Mouse (Mus musculus) liver, embryonic 13.5 days (tissue): ENCODE results near the gene Ube2m. TPM values are rescaled to one million over a fixed set of nuclear protein-coding genes. Genes with fewer than 3 reads are reported as not detected.
A peak's percentile ranks its signal among the peaks of the same experiment; 100 is the strongest.

Experiments used
- ATAC-seq: fragments of 200-750 bp; cut with Nextera tagmentation; 2 replicates; pipeline ENCODE4 v1.8.0; 2017; ENCODE audit warnings: low read depth, mild to moderate bottlenecking, moderate number of reproducible peaks, moderate library complexity
- DNase-seq: peaks from one replicate; pipeline ENCODE4 v3.0.0; 2022
- H3K27ac ChIP-seq: fragments of 300-500 bp; sonication (generic); 2 replicates; pipeline ENCODE4 v1.5.1; 2015; ENCODE audit warnings: moderate library complexity, mild to moderate bottlenecking, inconsistent platforms
- H3K27me3 ChIP-seq: fragments of 300-500 bp; sonication (generic); 2 replicates; pipeline ENCODE4 v1.6.1; 2015; ENCODE audit warnings: mild to moderate bottlenecking, inconsistent platforms
- H3K36me3 ChIP-seq: fragments of 300-500 bp; sonication (generic); 2 replicates; pipeline ENCODE4 v1.6.1; 2015; ENCODE audit warnings: mild to moderate bottlenecking, inconsistent platforms
- H3K4me1 ChIP-seq: fragments of 300-500 bp; sonication (generic); replicated peaks from 2 replicates; pipeline ENCODE4 v1.6.1; 2015; ENCODE audit warnings: inconsistent platforms
- H3K4me2 ChIP-seq: fragments of 300-500 bp; sonication (generic); 2 replicates; pipeline ENCODE4 v1.6.1; 2015; ENCODE audit warnings: inconsistent platforms, mild to moderate bottlenecking, moderate library complexity
- H3K4me3 ChIP-seq: fragments of 300-500 bp; sonication (generic); replicated peaks from 2 replicates; pipeline ENCODE4 v1.5.1; 2015; ENCODE audit warnings: mild to moderate bottlenecking, inconsistent platforms
- H3K9ac ChIP-seq: fragments of 300-500 bp; sonication (generic); 2 replicates; pipeline ENCODE4 v1.6.1; 2015; ENCODE audit warnings: mild to moderate bottlenecking, inconsistent platforms
- H3K9me3 ChIP-seq: fragments of 300-500 bp; sonication (generic); replicated peaks from 2 replicates; pipeline ENCODE4 v1.6.1; 2016; ENCODE audit warnings: inconsistent platforms
- WGBS: fragments of 180-500 bp; shearing (Covaris S2); methylation state at CpG from one replicate; pipeline ENCODE4 v1.1.7; 2015; ENCODE audit not compliant: insufficient replicate concordance; 5-methylcytosine and 5-hydroxymethylcytosine counted together
- polyA plus RNA-seq: library from polyadenylated mRNA; unstranded; fragments of >200 nt; fragmentation: Nextera tagmentation; extraction: Ambion mirVana; gene quantifications from 2 replicates; pipeline ENCODE4 v1.2.1, GENCODE M21; 2015

Gene Ube2m
- polyA plus RNA-seq, 1 experiment from 2014 or later: 80.8 TPM

GRCm38 (mm10) chr7:12998053-12998452 lies 40.0 kb downstream of the Ube2m start, which contains the start of gene Slc27a5:
Gene Slc27a5, minus strand, starts transcription at chr7:12998192.
- DNase-seq (no peak), ATAC-seq (peak; percentile 53)
- 53% methylated on average over 5 of the region's 5 CpGs for WGBS
- Histone ChIP-seq H3K36me3 (no peaks in the 10 kb centered on the region), H3K4me3 (no peak within 1 kb of the TSS), H3K9ac (no peak within 1 kb of the TSS), H3K4me2 (no peak within 1 kb of the TSS; the same call in 1 of the 2 replicates), H3K9me3 (no peaks in the 10 kb centered on the region), H3K27ac (no peak within 1 kb of the TSS), H3K27me3 (no peaks in the 10 kb centered on the region), H3K4me1 (peaks cover 11% of the 10 kb centered on the region; the same call in 1 of the 2 replicates)

GRCm38 (mm10) chr7:12997230-12997629 lies 40.8 kb downstream of the Ube2m start:
- no peaks in the 10 kb centered on the region for H3K27me3 ChIP-seq
- no peak overlapping the region for H3K9ac ChIP-seq
- no peaks in the 10 kb centered on the region for H3K9me3 ChIP-seq
- DNase-seq: no peak
- ATAC-seq: no peak
- H3K27ac ChIP-seq: no peak overlapping the region
- H3K4me3 ChIP-seq: no peak overlapping the region
- H3K4me2 ChIP-seq: no peak overlapping the region
- 48% methylated on average over 5 of the region's 5 CpGs for WGBS
- no peaks in the 10 kb centered on the region for H3K36me3 ChIP-seq
- H3K4me1 ChIP-seq: peaks cover 11% of the 10 kb centered on the region; the same call in 1 of the 2 replicates

- no peak for ATAC-seq
- H3K4me1 ChIP-seq: peaks cover 11% of the 10 kb centered on the region; the same call in 1 of the 2 replicates
- no peak overlapping the region for H3K4me3 ChIP-seq
- DNase-seq: no peak
- no peaks in the 10 kb centered on the region for H3K36me3 ChIP-seq
- H3K4me2 ChIP-seq: no peak overlapping the region
- no peaks in the 10 kb centered on the region for H3K9me3 ChIP-seq
- H3K9ac ChIP-seq: no peak overlapping the region
- no peak overlapping the region; the same call in 1 of the 2 replicates for H3K27ac ChIP-seq
- no peaks in the 10 kb centered on the region for H3K27me3 ChIP-seq
Measured at GRCm38 (mm10) chr7:12995862-12996261, 42.2 kb downstream of the Ube2m start.

GRCm38 (mm10) chr7:12993148-12993547 lies 44.9 kb downstream of the Ube2m start:
- Histone ChIP-seq H3K36me3 (no peaks in the 10 kb centered on the region), H3K4me1 (peaks cover 24% of the 10 kb centered on the region), H3K4me3 (no peak overlapping the region), H3K9ac (no peak overlapping the region), H3K4me2 (no peak overlapping the region), H3K9me3 (no peaks in the 10 kb centered on the region), H3K27me3 (no peaks in the 10 kb centered on the region), H3K27ac (no peak overlapping the region)
- DNase-seq: no peak
- ATAC-seq: no peak
- 79% methylated on average over 10 of the region's 10 CpGs for WGBS

GRCm38 (mm10) chr7:12992222-12992621 lies 45.9 kb downstream of the Ube2m start:
- no peaks in the 10 kb centered on the region for H3K36me3 ChIP-seq
- no peaks in the 10 kb centered on the region for H3K9me3 ChIP-seq
- H3K9ac ChIP-seq: no peak overlapping the region
- H3K4me3 ChIP-seq: no peak overlapping the region
- H3K4me2 ChIP-seq: no peak overlapping the region
- no peak for DNase-seq
- ATAC-seq: no peak
- no peak overlapping the region for H3K27ac ChIP-seq
- H3K4me1 ChIP-seq: peaks cover 26% of the 10 kb centered on the region
- no peaks in the 10 kb centered on the region for H3K27me3 ChIP-seq
- WGBS: under 1% methylated on average over 3 of the region's 3 CpGs

- H3K9me3 ChIP-seq: no peaks in the 10 kb centered on the region
- H3K27me3 ChIP-seq: no peaks in the 10 kb centered on the region
- no peak overlapping the region; the same call in 1 of the 2 replicates for H3K9ac ChIP-seq
- DNase-seq (peak; percentile 64), ATAC-seq (peak; percentile 90)
- H3K4me3 ChIP-seq: no peak overlapping the region
- peak overlapping the region; percentile 85 for H3K27ac ChIP-seq
- H3K4me2 ChIP-seq: peak overlapping the region; percentile 30
- WGBS: 38% methylated on average over 8 of the region's 8 CpGs
- H3K36me3 ChIP-seq: peaks cover 2% of the 10 kb centered on the region; the same call in 1 of the 2 replicates
- peaks cover 53% of the 10 kb centered on the region for H3K4me1 ChIP-seq
Measured at GRCm38 (mm10) chr7:12987409-12988189, 50.5 kb downstream of the Ube2m start.

GRCm38 (mm10) chr7:12986906-12987305 lies 51.2 kb downstream of the Ube2m start:
- Histone ChIP-seq H3K27me3 (no peaks in the 10 kb centered on the region), H3K27ac (peak overlapping the region; percentile 85), H3K9ac (no peak overlapping the region), H3K36me3 (peaks cover 9% of the 10 kb centered on the region), H3K4me2 (peak overlapping the region; percentile 30; the same call in 1 of the 2 replicates), H3K4me3 (no peak overlapping the region), H3K9me3 (no peaks in the 10 kb centered on the region), H3K4me1 (peaks cover 53% of the 10 kb centered on the region)
- 69% methylated on average over 8 of the region's 8 CpGs for WGBS
- DNase-seq (no peak), ATAC-seq (no peak)

GRCm38 (mm10) chr7:12985724-12986123 lies 52.4 kb downstream of the Ube2m start:
- Histone ChIP-seq H3K9ac (no peak overlapping the region), H3K27ac (peak overlapping the region; percentile 81), H3K4me2 (no peak overlapping the region), H3K36me3 (peaks cover 10% of the 10 kb centered on the region), H3K9me3 (no peaks in the 10 kb centered on the region), H3K27me3 (no peaks in the 10 kb centered on the region), H3K4me1 (peaks cover 53% of the 10 kb centered on the region), H3K4me3 (no peak overlapping the region)
- 21% methylated on average over 1 of the region's 1 CpGs for WGBS
- DNase-seq: peak; percentile 43
- peak; percentile 69 for ATAC-seq

Other genes with a start within 250 kb of the Ube2m start
- 0.48 and 0.75 TPM in 2 replicates for gene Zscan18, start 234.6 kb downstream of the Ube2m start, polyA plus RNA-seq
- gene Zfp329, start 219.4 kb downstream of the Ube2m start, polyA plus RNA-seq: 2.6 and 3.0 TPM in 2 replicates
- gene Zfp110, start 203.5 kb downstream of the Ube2m start, polyA plus RNA-seq: 11.7 and 14.0 TPM in 2 replicates
- 0.66 TPM in 2 replicates for gene Zfp128, start 157.1 kb downstream of the Ube2m start, polyA plus RNA-seq
- 4.6 and 5.5 TPM in 2 replicates for gene Zscan22, start 140.5 kb downstream of the Ube2m start, polyA plus RNA-seq
- 724 and 893 TPM in 2 replicates for gene Rps5, start 116.0 kb downstream of the Ube2m start, polyA plus RNA-seq
- gene Rnf225, start 110.9 kb downstream of the Ube2m start, polyA plus RNA-seq: 0.16 and 0.24 TPM in 2 replicates
- 3.3 and 3.6 TPM in 2 replicates for gene Zfp324, start 72.4 kb downstream of the Ube2m start, polyA plus RNA-seq
- gene Zfp446, start 60.4 kb downstream of the Ube2m start, polyA plus RNA-seq: 2.9 and 3.6 TPM in 2 replicates
- gene Slc27a5, start 40.1 kb downstream of the Ube2m start, polyA plus RNA-seq: 4.5 and 4.9 TPM in 2 replicates
- 92.3 and 102 TPM in 2 replicates for gene Trim28, start 39.2 kb downstream of the Ube2m start, polyA plus RNA-seq
- 14.4 and 17.3 TPM in 2 replicates for gene Zbtb45, start 28.2 kb downstream of the Ube2m start, polyA plus RNA-seq
- gene Chmp2a, start 3.5 kb downstream of the Ube2m start, polyA plus RNA-seq: 127 and 130 TPM in 2 replicates
- 0.45 and 0.52 TPM in 2 replicates for gene Mzf1, start 16.5 kb upstream of the Ube2m start, polyA plus RNA-seq
- gene Vmn1r85, start 56.9 kb upstream of the Ube2m start, polyA plus RNA-seq: not detected in 2 replicates
- not detected in 2 replicates for gene Vmn1r86, start 81.6 kb upstream of the Ube2m start, polyA plus RNA-seq
- not detected in 2 replicates for gene Vmn1r87, start 101.9 kb upstream of the Ube2m start, polyA plus RNA-seq
- gene Vmn1r88, start 121.3 kb upstream of the Ube2m start, polyA plus RNA-seq: 0.01 TPM in 1 of 2 replicates, not detected in the other
- gene Vmn1r89, start 174.7 kb upstream of the Ube2m start, polyA plus RNA-seq: not detected in 2 replicates
- gene Lig1, start 239.0 kb upstream of the Ube2m start, polyA plus RNA-seq: 137 and 154 TPM in 2 replicates
- gene Zswim9, start 240.4 kb upstream of the Ube2m start, polyA plus RNA-seq: 2.1 and 2.6 TPM in 2 replicates